Mouse (Mus musculus) kidney, adult 9 months (tissue): ENCODE results near the gene Psmb5.
"Not testable (repeated sequence)": the region's sequence is repeated elsewhere in the genome, so short reads cannot be mapped to it uniquely, and the experiment has no call there.

ENCODE experiments used
- DNase-seq: peaks from one replicate; pipeline ENCODE4 v3.0.0; 2022

The Psmb5 gene

GRCm38 (mm10) chr14:54630583-54631239, 12.9 kb upstream of the Psmb5 start:
- DNase-seq: no peak

GRCm38 (mm10) chr14:54629797-54630196, 12.0 kb upstream of the Psmb5 start:
- DNase-seq: no peak

GRCm38 (mm10) chr14:54628103-54628502, 10.3 kb upstream of the Psmb5 start:
- no peak for DNase-seq

- DNase-seq: no peak
Measured at GRCm38 (mm10) chr14:54624976-54625375, 7.2 kb upstream of the Psmb5 start.

- DNase-seq: no peak
Measured at GRCm38 (mm10) chr14:54623334-54623733, 5.5 kb upstream of the Psmb5 start.

- DNase-seq: no peak
Measured at GRCm38 (mm10) chr14:54621133-54621532, 3.3 kb upstream of the Psmb5 start, which contains the start of gene Psmb11. Gene Psmb11, plus strand, starts transcription at chr14:54621433.

- peak; percentile 26 for DNase-seq
Measured at GRCm38 (mm10) chr14:54617152-54617896, 498 bp downstream of the Psmb5 start.

GRCm38 (mm10) chr14:54616226-54616825, 1.5 kb downstream of the Psmb5 start:
- peak; percentile 27 for DNase-seq

GRCm38 (mm10) chr14:54614130-54614529, 3.7 kb downstream of the Psmb5 start:
- not testable (repeated sequence) for DNase-seq

- no peak for DNase-seq
Measured at GRCm38 (mm10) chr14:54610648-54611047, 7.2 kb downstream of the Psmb5 start.

- peak; percentile 33 for DNase-seq
Measured at GRCm38 (mm10) chr14:54609962-54610361, 7.9 kb downstream of the Psmb5 start.

- DNase-seq: no peak
Measured at GRCm38 (mm10) chr14:54609245-54609644, 8.6 kb downstream of the Psmb5 start.

GRCm38 (mm10) chr14:54607226-54607625, 10.6 kb downstream of the Psmb5 start:
- no peak for DNase-seq

- DNase-seq: peak; percentile 76
Measured at GRCm38 (mm10) chr14:54605752-54606321, 12.0 kb downstream of the Psmb5 start, which contains the start of gene 4931414P19Rik. Gene 4931414P19Rik, minus strand, starts transcription at chr14:54605993.

GRCm38 (mm10) chr14:54603686-54604085, 14.1 kb downstream of the Psmb5 start:
- DNase-seq: no peak

- peak; percentile 97 for DNase-seq
Measured at GRCm38 (mm10) chr14:54603038-54603654, 14.7 kb downstream of the Psmb5 start.

GRCm38 (mm10) chr14:54602613-54603012, 15.2 kb downstream of the Psmb5 start:
- DNase-seq: no peak

- DNase-seq: no peak
Measured at GRCm38 (mm10) chr14:54601601-54602000, 16.2 kb downstream of the Psmb5 start.

- DNase-seq: no peak
Measured at GRCm38 (mm10) chr14:54597084-54597483, 20.7 kb downstream of the Psmb5 start.

- no peak for DNase-seq
Measured at GRCm38 (mm10) chr14:54594631-54595414, 23.0 kb downstream of the Psmb5 start.

GRCm38 (mm10) chr14:54594055-54594454, 23.8 kb downstream of the Psmb5 start:
- no peak for DNase-seq

- DNase-seq: peak; percentile 41
Measured at GRCm38 (mm10) chr14:54592319-54592934, 25.4 kb downstream of the Psmb5 start.
